Comparison of ENCODE assay signal across 22 mouse cellular contexts in the genomic region with DNA sequence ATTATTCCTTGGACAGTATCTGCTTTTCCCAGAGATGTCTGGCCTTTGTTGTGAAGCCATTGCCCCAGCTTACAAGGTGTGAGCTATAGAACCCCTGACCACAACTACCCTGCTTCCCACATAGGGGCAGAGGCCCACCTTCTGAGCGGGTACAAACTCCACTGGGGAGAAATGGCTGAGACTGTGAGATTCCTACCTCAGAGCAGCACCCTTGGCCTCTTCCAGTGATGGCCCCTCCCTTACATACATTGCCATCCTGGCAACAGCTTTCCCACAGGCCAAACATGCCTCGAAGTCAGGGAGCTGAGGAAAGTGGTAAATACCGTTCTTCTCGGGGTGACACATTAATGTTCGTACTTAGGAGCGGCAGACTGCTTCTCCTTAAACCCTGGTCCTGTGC.
DNase-seq lines count a peak whose midpoint lies in the region; ATAC-seq and TF ChIP-seq lines count a peak whose summit lies in the region.
"Had no signal": no experiment of that assay in that cellular context is flagged by ENCODE, and none has a peak within 500 bp of the region (broad histone marks: within the 10 kb centered on the region; RNA-seq: fewer than 3 reads in every experiment).

No protein-coding gene starts in this region.

- H3K4me1 ChIP-seq in hindbrain, embryonic 13.5 days (replicated peaks) = peaks cover 37% of the 10 kb centered on the region
- peaks cover 30% of the 10 kb centered on the region; the same call in 1 of the 2 replicates for H3K4me1 ChIP-seq in hindbrain, embryonic 14.5 days (replicated peaks; ENCODE audit: control insufficient read depth, insufficient read depth, low read length)
- peaks cover 19% of the 10 kb centered on the region for H3K4me1 ChIP-seq in midbrain, embryonic 14.5 days (ENCODE audit: control insufficient read depth, insufficient read depth, low read length)
- peaks cover 3% of the 10 kb centered on the region; the same call in 1 of the 2 replicates for H3K4me1 ChIP-seq in midbrain, postnatal 0 days (ENCODE audit: insufficient read depth, low read length)
- H3K4me1 ChIP-seq in intestine, postnatal 0 days (replicated peaks; ENCODE audit: control insufficient read depth, insufficient read depth, low read length) = no peaks in the 10 kb centered on the region; the same call in 1 of the 2 replicates
- H3K4me1 ChIP-seq: embryonic facial prominence, embryonic 15.5 days; heart, embryonic 15.5 days had no signal

- H3K27ac ChIP-seq in hindbrain, embryonic 13.5 days = peak overlapping the region; percentile 69
- no peak overlapping the region for H3K27ac ChIP-seq in hindbrain, embryonic 14.5 days
- H3K27ac ChIP-seq in midbrain, embryonic 14.5 days (replicated peaks; ENCODE audit: low read depth, low read length) = no peak overlapping the region
- no peak overlapping the region for H3K27ac ChIP-seq in midbrain, postnatal 0 days (ENCODE audit: low read depth, low read length)
- no peak overlapping the region for H3K27ac ChIP-seq in intestine, postnatal 0 days (ENCODE audit: low read depth, low read length)
- H3K27ac ChIP-seq: embryonic facial prominence, embryonic 15.5 days; forebrain, embryonic 10.5 days; forebrain, embryonic 15.5 days; heart, adult 2 months; heart, embryonic 15.5 days; hindbrain, embryonic 12.5 days had no signal

- H3K36me3 ChIP-seq in hindbrain, embryonic 13.5 days = no peaks in the 10 kb centered on the region
- H3K36me3 ChIP-seq in hindbrain, embryonic 14.5 days (replicated peaks; ENCODE audit: control insufficient read depth, insufficient read depth) = no peaks in the 10 kb centered on the region
- no peaks in the 10 kb centered on the region for H3K36me3 ChIP-seq in midbrain, embryonic 14.5 days (ENCODE audit: control insufficient read depth, insufficient read depth, low read length)
- H3K36me3 ChIP-seq in midbrain, postnatal 0 days (ENCODE audit: insufficient read depth, low read length) = no peaks in the 10 kb centered on the region
- no peaks in the 10 kb centered on the region for H3K36me3 ChIP-seq in intestine, postnatal 0 days (ENCODE audit: control insufficient read depth, insufficient read depth)
- H3K36me3 ChIP-seq: embryonic facial prominence, embryonic 15.5 days; forebrain, embryonic 15.5 days; heart, embryonic 15.5 days; hindbrain, embryonic 12.5 days had no signal

- TF ChIP-seq CTCF in midbrain, postnatal 0 days (IDR thresholded peaks at IDR 0.05) = no peak
- TF ChIP-seq CTCF in intestine, postnatal 0 days (IDR thresholded peaks at IDR 0.05; ENCODE audit: low read depth) = no peak

- DNase-seq in hindbrain, embryonic 14.5 days (ENCODE audit: low spot score) = no peak
- DNase-seq in midbrain, embryonic 14.5 days = no peak
- DNase-seq in midbrain, postnatal 0 days (ENCODE audit: low spot score) = no peak
- no peak for DNase-seq in cerebellum, adult 8-10 months
- no peak for DNase-seq in cerebellum, adult 11 months
- DNase-seq: adrenal gland, adult 2 months; adrenal gland, postnatal 25 days; cerebellum, adult 2 months; cerebellum, postnatal 14 days; embryo, embryonic 11 days; gastrocnemius, postnatal 10 days; heart, adult 2 months had no signal

- H3K9me3 ChIP-seq in hindbrain, embryonic 13.5 days = no peaks in the 10 kb centered on the region
- no peaks in the 10 kb centered on the region for H3K9me3 ChIP-seq in hindbrain, embryonic 14.5 days (ENCODE audit: control insufficient read depth, low read length)
- H3K9me3 ChIP-seq in midbrain, embryonic 14.5 days (ENCODE audit: control insufficient read depth, low read length) = no peaks in the 10 kb centered on the region
- no peaks in the 10 kb centered on the region for H3K9me3 ChIP-seq in midbrain, postnatal 0 days (ENCODE audit: low read length)
- no peaks in the 10 kb centered on the region for H3K9me3 ChIP-seq in intestine, postnatal 0 days (ENCODE audit: control insufficient read depth)
- H3K9me3 ChIP-seq: embryonic facial prominence, embryonic 15.5 days; forebrain, embryonic 10.5 days; forebrain, embryonic 15.5 days; heart, embryonic 15.5 days; hindbrain, embryonic 12.5 days had no signal

- H3K9ac ChIP-seq in hindbrain, embryonic 13.5 days = 0 out of 2 replicates have a peak overlapping the region, but pooled peaks have one; percentile 20
- no peak overlapping the region for H3K9ac ChIP-seq in hindbrain, embryonic 14.5 days
- H3K9ac ChIP-seq in midbrain, embryonic 14.5 days (replicated peaks; ENCODE audit: low read length) = 0 out of 2 replicates have a peak overlapping the region, but pooled peaks have one; percentile 1
- H3K9ac ChIP-seq in midbrain, postnatal 0 days (replicated peaks; ENCODE audit: low read length, poor library complexity, severe bottlenecking) = no peak overlapping the region; the same call in 1 of the 2 replicates
- no peak overlapping the region for H3K9ac ChIP-seq in intestine, postnatal 0 days (ENCODE audit: low read depth, low read length)
- H3K9ac ChIP-seq: embryonic facial prominence, embryonic 15.5 days; forebrain, embryonic 15.5 days; heart, embryonic 15.5 days; hindbrain, embryonic 12.5 days had no signal

- no peak overlapping the region for H3K4me2 ChIP-seq in hindbrain, embryonic 13.5 days
- no peak overlapping the region for H3K4me2 ChIP-seq in hindbrain, embryonic 14.5 days (replicated peaks)
- no peak overlapping the region for H3K4me2 ChIP-seq in midbrain, embryonic 14.5 days (ENCODE audit: low read length)
- H3K4me2 ChIP-seq in midbrain, postnatal 0 days (ENCODE audit: low read depth, low read length, poor library complexity, severe bottlenecking) = no peak overlapping the region
- peak overlapping the region; percentile 17; the same call in 1 of the 2 replicates for H3K4me2 ChIP-seq in intestine, postnatal 0 days (replicated peaks; ENCODE audit: low read depth)
- H3K4me2 ChIP-seq: embryonic facial prominence, embryonic 15.5 days; forebrain, embryonic 15.5 days; heart, embryonic 11.5 days; heart, embryonic 15.5 days; hindbrain, embryonic 12.5 days had no signal

- no peaks in the 10 kb centered on the region for H3K27me3 ChIP-seq in hindbrain, embryonic 13.5 days
- H3K27me3 ChIP-seq in hindbrain, embryonic 14.5 days (ENCODE audit: control insufficient read depth, insufficient read depth, low read length) = no peaks in the 10 kb centered on the region
- no peaks in the 10 kb centered on the region for H3K27me3 ChIP-seq in midbrain, embryonic 14.5 days (ENCODE audit: control insufficient read depth, insufficient read depth, low read length)
- H3K27me3 ChIP-seq in midbrain, postnatal 0 days (ENCODE audit: insufficient read depth, low read length) = no peaks in the 10 kb centered on the region
- H3K27me3 ChIP-seq in intestine, postnatal 0 days (replicated peaks; ENCODE audit: control insufficient read depth, insufficient read depth, low read length) = no peaks in the 10 kb centered on the region
- H3K27me3 ChIP-seq: embryonic facial prominence, embryonic 15.5 days; forebrain, embryonic 15.5 days; heart, embryonic 15.5 days; hindbrain, embryonic 12.5 days had no signal

- no peak for ATAC-seq in hindbrain, embryonic 13.5 days (ENCODE audit: low FRiP score)
- ATAC-seq in hindbrain, embryonic 14.5 days (ENCODE audit: low FRiP score) = no peak
- ATAC-seq in midbrain, embryonic 14.5 days (ENCODE audit: low FRiP score, low TSS enrichment) = no peak
- ATAC-seq in midbrain, postnatal 0 days (ENCODE audit: low FRiP score) = no peak
- ATAC-seq in intestine, postnatal 0 days = no peak
- ATAC-seq: forebrain, embryonic 15.5 days; inflammation-experienced regulatory T-cells, adult 6 months had no signal

- WGBS in hindbrain, embryonic 13.5 days = 81% methylated on average over 6 of the region's 6 CpGs
- WGBS in hindbrain, embryonic 14.5 days = 75% methylated on average over 6 of the region's 6 CpGs
- WGBS in midbrain, embryonic 14.5 days = 77% methylated on average over 6 of the region's 6 CpGs
- WGBS in midbrain, postnatal 0 days = 76% methylated on average over 6 of the region's 6 CpGs
- WGBS in intestine, postnatal 0 days = 45% methylated on average over 6 of the region's 6 CpGs

- no peak overlapping the region for H3K4me3 ChIP-seq in hindbrain, embryonic 13.5 days
- no peak overlapping the region for H3K4me3 ChIP-seq in hindbrain, embryonic 14.5 days (replicated peaks; ENCODE audit: low read length)
- H3K4me3 ChIP-seq in midbrain, embryonic 14.5 days (replicated peaks; ENCODE audit: low read depth, low read length) = no peak overlapping the region
- no peak overlapping the region for H3K4me3 ChIP-seq in midbrain, postnatal 0 days (ENCODE audit: low read depth, low read length)
- H3K4me3 ChIP-seq in intestine, postnatal 0 days (ENCODE audit: low read depth, low read length) = no peak overlapping the region
- H3K4me3 ChIP-seq: embryonic facial prominence, embryonic 15.5 days; erythroblast, embryonic 14.5 days; forebrain, embryonic 10.5 days; forebrain, embryonic 15.5 days; heart, adult 2 months; heart, embryonic 15.5 days; hindbrain, embryonic 12.5 days had no signal

Comparison
In these comparisons a context has a peak if more than half of its experiments do, and no peak if none do; other contexts are left out.
1. H3K9ac ChIP-seq: peak in hindbrain, embryonic 13.5 days (single experiment) and midbrain, embryonic 14.5 days (single experiment); none in hindbrain, embryonic 14.5 days (single experiment), midbrain, postnatal 0 days (single experiment) and intestine, postnatal 0 days (single experiment).